Mouse (Mus musculus): ENCODE measurements around the gene Tcf7.

Gene Tcf7

GRCm38 (mm10) chr11:52283596-52284571, 1.1 kb upstream of the Tcf7 start:
- DNase-seq (ENCODE audit: low read depth), result no peak

DNA sequence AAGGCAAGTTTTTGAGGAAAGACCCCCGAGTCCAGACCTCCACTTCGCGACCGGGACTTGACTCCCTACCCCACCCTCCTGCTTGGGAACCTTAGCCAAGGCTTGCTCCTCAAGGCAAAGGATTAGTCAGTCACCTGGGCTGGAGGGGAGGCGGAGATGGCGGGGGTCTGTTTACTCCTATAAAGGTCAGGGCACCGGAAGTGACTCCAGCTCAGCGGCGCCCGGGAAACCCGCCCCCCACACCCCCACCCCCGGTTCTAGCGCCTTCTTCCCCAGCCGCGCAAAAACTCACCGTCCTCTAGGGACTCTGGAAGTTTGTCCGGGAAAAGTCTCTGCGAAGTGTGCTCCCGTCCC, 417 bp downstream of the Tcf7 start:
- DNase-seq (ENCODE audit: low read depth), result no peak

DNA sequence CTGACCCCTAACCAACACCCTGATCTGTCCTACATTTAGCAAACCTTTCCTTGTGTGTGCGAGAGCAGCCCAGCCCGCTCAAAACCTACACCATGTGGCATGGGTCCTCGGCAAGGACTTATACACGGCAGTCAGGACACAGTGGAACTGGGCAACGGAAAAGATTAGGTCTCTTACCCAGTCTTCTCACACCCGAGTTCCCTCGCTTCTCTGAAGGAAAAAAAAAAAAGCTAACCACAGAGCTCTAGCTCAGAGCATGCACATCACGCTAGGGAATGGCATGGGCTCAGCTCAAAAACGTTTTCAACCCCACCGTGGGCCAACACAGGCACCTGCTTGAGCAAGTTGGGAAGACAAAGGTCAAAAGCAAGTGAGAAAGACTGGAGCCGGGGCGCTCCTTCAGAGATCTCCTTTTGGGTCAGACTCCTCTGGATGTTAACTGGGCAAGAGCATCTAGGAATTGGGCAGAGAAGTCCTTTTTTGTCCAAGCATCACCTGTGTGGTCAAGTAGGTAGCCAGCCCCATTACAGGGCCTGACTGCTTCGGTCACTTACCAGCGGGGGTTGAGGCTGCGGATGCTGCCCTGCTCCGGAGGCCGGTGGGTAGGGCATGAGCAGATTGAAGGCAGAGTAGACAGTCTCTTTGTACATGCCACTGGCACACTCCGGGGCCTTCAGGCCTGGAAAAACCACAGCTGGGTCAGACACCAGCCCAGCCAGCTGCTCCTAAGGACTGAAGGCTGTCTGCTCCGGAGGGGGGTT, 1.1 kb downstream of the Tcf7 start:
- DNase-seq (ENCODE audit: low read depth), result no peak

GRCm38 (mm10) chr11:52280566-52281455, 2.0 kb downstream of the Tcf7 start:
- no peak for DNase-seq (ENCODE audit: low read depth)

DNA sequence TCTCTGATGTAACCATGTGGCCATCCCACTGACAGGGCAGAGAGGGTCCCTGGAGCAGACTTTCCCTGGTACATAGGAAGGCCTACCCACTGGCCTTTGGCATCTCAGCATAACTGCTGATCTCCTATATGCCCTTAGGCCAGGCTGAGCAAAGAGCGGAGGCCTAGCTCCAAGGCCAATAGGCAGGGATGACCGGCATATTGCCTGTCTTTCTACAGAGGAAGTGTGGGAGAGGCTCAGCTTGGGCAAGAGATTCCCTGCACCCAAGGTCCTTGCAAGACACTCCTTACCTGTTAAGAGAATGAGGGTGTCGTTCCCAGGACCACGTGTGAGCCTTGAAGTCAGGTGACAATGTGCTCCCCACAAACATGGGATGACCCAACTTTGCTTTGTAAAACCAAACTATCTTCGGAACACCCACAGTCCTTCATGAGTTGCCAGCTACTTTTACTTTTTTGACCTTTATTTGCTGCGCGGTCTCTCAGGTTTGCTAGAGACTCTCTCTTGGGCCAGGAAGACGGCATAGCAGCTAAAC, 3.1 kb downstream of the Tcf7 start:
- DNase-seq (ENCODE audit: low read depth), result no peak

DNA sequence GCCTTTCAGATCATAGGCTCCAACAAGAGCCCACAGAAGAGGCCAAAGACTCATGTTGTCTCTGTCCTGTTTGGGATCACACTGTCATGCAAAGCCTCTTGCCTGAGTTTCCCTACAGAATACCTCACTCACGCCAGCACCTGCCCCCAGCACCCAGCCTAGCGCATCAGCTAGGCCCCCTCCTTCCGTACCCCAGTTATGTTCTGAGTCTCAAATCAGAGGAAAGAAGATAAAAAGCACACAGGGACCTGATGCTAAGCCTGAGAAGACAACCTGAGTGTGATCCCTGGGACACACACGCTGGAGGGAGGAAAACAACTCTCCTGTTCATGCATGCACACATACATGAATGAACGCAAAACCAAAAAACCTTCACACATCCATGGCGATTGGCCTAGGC, 3.8 kb downstream of the Tcf7 start:
- no peak for DNase-seq (ENCODE audit: low read depth)

DNA sequence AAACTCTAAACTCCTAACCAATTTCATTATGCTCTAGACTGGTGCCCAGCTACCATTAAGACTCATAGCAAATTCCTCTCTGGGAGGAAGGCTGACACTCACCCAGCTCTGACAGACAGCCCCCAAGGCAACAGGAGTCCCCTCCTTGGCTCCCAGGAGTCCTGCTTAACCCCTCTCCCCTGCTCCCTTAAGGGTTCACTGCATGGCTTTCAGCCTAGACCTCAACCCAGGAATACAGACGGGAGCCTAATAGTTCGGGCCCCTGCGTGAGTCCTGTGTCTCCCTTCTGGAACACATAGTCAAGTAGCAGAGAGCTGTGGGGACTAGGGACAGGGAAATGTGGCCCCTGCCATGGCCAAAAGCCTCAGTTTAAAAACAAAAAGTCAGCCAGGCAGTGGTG, 4.7 kb downstream of the Tcf7 start:
- no peak for DNase-seq (ENCODE audit: low read depth)

DNA sequence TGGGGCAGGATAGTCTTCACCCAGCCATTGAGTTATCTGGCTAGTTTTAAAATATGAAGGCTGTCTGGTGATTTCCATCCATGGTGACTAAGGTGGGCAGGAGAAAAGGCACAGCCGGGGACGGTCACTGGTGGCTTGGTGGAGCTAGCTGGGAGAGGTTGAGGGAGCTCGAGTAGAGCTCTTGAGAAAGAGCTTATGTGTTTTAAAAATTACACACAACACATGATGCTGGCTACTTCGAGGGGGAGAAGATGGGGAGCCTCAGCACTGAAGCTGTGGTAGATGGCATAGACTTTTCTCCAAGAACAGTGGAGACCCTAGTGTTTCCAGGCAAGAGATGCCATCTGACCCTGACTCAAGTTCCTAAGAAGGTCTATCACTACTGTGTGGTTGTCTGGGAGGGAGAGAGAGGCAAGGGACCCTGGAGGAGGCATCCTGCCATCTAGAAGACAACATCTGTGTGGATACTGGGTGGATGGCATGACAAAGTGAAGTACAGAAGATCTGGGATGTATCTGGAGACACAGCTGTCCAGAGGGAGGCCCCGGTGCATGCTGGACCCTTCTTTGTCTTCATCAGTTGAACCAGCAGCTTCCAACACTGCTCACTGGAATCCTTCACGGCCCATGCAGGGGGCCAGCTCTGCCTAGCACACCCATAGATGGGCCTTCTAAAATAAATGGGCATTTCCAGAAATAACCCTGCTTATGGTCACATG, 5.2 kb downstream of the Tcf7 start:
- no peak for DNase-seq (ENCODE audit: low read depth)

DNA sequence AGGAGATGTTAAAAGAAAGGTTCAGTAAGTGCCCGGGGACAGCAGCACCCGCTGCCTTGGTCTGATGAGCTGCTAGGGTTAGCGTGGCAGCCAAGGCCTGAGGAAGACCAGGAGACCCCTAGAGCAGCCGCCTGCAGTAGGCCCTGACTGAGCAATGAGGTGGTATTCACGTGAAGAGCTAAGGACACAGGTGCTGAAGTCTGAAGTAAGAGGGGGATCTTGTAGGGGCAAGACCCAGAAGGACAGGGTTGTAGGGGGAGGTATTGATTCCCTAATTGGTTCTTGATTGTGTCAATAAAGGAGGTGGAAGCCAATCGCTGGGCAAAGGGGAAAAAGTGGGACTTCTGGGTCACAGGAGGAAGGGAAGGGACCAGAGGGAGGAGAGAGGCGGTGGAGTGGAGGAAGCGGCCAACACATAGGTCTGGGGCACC, 5.8 kb downstream of the Tcf7 start:
- DNase-seq (ENCODE audit: low read depth), result no peak

DNA sequence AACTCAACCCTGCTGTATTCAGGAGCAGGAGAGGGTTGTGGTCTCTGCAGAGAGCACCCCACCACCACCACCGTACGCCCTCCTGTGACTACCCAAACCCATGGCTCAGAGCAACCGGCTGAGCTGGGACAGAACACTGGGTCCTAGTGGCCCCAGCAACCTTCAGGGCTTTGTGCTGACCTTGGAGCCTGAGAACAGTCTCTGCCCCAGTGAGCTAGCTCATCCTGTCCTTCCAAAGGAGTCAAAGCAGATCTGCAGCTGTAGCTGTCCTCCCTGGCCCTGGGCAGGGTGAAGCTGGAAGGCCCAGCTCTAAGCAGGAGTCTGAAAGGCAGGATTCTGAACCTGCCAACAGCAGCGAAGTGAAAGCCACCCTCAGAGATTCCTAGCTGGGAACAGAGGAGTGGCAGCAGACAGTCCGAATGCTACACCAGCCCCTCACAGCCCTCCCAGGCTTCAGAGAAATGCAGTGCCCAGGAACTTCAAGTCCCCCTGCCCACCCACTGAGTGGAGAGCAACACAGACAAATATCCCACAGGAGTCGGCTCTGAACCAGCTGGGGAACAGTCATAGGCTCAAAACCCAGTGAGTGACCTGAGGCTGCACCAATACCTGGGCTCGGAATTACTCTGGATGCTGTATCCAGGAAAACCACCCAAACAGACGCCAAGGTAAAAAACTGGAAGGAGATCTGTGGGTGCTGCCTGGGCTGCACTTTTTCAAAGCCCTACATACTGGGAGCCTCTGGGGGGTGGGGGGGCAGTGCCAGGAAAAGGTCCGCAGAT, 6.8 kb downstream of the Tcf7 start:
- no peak for DNase-seq (ENCODE audit: low read depth)

GRCm38 (mm10) chr11:52275366-52275765, 7.4 kb downstream of the Tcf7 start:
- no peak for DNase-seq (ENCODE audit: low read depth)

- DNase-seq (ENCODE audit: low read depth), result no peak
These were observed 8.2 kb downstream of the Tcf7 start for GRCm38 (mm10) chr11:52274456-52275112.

GRCm38 (mm10) chr11:52273942-52274330, 8.9 kb downstream of the Tcf7 start:
- no peak for DNase-seq (ENCODE audit: low read depth)

DNA sequence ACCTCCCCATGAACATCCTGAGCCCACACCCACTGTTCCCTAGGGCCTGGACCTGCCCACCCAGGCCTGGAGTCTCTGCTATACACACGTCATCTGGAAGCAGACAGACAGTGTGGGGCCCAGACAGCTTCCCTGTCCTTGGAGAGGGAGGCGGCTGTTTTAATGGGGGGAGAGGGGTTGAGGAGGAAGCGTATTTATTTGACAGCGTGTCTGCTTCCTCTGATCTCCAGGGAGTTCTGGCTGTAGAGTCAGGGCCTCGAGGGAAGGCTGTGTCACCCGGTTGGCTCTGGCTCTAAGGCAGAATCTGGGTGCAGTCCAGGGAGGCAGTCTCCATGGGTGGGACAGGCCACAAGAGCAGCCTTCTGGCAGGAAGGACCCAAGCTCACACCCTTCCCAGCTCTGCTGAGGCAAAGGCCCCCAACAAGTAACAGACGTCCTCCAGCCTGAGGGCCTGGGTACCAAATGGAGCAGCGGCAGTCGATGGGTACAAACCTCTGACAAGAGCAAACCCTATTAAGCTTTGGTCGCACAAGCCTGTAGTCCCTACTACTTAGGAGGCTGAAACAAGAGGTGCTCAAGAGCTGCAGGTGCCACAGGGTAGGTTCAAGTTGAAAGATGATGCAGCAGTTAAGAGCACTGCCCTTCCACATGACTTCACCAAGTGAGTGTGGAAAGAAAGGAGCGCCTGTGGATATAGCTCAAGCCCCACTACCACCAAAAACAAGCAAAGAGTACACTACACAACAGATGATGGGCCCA, 9.5 kb downstream of the Tcf7 start:
- no peak for DNase-seq (ENCODE audit: low read depth)

DNA sequence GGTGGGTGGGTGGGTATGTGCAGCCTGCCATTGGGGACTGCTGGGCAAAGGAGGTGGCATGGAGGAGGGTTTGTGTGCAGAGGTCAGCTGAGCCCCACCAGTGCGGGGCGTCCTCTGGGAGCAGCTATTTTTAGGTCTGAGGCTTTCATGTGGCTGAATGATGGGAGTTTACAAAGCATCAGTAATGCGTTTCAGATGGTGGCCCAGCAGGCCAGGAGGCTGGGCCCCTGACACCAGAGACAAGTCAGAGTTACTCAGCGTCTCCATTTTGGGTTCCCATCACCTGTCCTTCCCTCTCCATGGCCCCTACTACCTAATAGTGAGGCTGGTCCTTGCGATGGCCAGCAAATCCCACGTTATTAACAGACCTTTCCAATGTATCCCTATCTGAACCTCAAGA, 10.2 kb downstream of the Tcf7 start:
- no peak for DNase-seq (ENCODE audit: low read depth)

DNA sequence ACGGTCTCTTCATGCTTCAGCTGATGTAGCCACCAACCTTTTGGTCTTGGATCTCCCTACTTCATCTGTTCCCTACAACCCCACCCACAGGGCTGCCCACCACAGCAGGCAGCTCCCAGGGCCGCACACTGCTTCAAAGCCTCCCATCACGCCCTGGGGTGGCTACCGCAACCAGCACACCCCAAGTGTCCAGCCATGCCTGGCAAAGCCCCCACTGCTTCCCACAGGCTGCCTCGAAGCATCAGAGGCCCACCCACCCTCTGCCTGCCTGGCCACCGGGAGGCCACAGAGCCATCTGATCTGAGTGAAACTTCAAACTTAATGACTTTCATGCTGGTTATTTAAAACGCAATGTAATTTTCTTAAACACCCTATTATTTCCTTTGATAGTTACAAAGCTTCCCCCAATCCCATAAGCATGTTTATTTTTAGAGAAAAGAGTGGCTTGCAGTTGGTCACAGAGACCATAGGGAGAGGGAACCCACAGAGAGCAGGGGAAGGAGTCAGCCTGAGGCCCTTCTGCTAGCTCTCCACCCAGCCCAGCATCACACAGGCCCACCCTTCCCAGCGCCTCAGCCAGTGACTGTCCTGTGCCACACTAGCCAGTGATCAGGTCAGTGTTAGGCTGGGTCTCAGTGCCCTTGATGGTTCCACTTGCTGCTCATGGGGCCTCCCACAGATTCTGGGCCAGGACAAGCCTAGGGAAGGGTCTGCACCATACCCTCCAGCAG, 10.9 kb downstream of the Tcf7 start:
- no peak for DNase-seq (ENCODE audit: low read depth)

- DNase-seq (ENCODE audit: low read depth), result no peak
These were observed 13.0 kb downstream of the Tcf7 start for GRCm38 (mm10) chr11:52269841-52270240.

GRCm38 (mm10) chr11:52268104-52268835, 14.5 kb downstream of the Tcf7 start:
- DNase-seq (ENCODE audit: low read depth), result no peak

Data from c-Kit-positive CD71-positive TER-119-negative erythroid progenitor cells, embryonic 14.5 days (primary cell).